In genomic region chr9:46184542-46184941, GRCm38 (mm10) we compare ENCODE assay signal across 18 mouse cellular contexts. TPM values are rescaled to one million over a fixed set of nuclear protein-coding genes. Genes with fewer than 3 reads are reported as not detected.
DNase-seq lines count a peak whose midpoint lies in the region; ATAC-seq and TF ChIP-seq lines count a peak whose summit lies in the region.
"Had no signal": no experiment of that assay in that cellular context is flagged by ENCODE, and none has a peak within 500 bp of the region (broad histone marks: within the 10 kb centered on the region; RNA-seq: fewer than 3 reads in every experiment).

No protein-coding gene starts in this region.

- 31% methylated on average over 5 of the region's 5 CpGs for WGBS in heart, adult 2 months
- 71% methylated on average over 5 of the region's 5 CpGs for WGBS in liver, adult 2 months
- WGBS in liver, embryonic 11.5 days: 71% methylated on average over 5 of the region's 5 CpGs
- 59% methylated on average over 5 of the region's 5 CpGs for WGBS in embryonic facial prominence, embryonic 14.5 days
- WGBS in limb, embryonic 14.5 days: 35% methylated on average over 5 of the region's 5 CpGs

- H3K36me3 ChIP-seq in heart, adult 2 months (ENCODE audit: control insufficient read depth, insufficient read depth, low read length): no peaks in the 10 kb centered on the region; the same call in 1 of the 2 replicates
- peaks cover 5% of the 10 kb centered on the region; the same call in 1 of the 2 replicates for H3K36me3 ChIP-seq in liver, adult 2 months (ENCODE audit: control insufficient read depth, insufficient read depth, low read length)
- no peaks in the 10 kb centered on the region for H3K36me3 ChIP-seq in liver, embryonic 11.5 days (ENCODE audit: control insufficient read depth, insufficient read depth, low read length)
- 0 out of 2 replicates have a peak, but pooled peaks cover 3% of the 10 kb centered on the region for H3K36me3 ChIP-seq in embryonic facial prominence, embryonic 14.5 days (ENCODE audit: control insufficient read depth, insufficient read depth, low read length)
- H3K36me3 ChIP-seq in limb, embryonic 14.5 days (ENCODE audit: control insufficient read depth, insufficient read depth, low read length): peaks cover 4% of the 10 kb centered on the region; the same call in 1 of the 2 replicates
- H3K36me3 ChIP-seq: forebrain, embryonic 15.5 days; neural tube, embryonic 13.5 days had no signal

- H3K79me2 ChIP-seq in heart, adult 2 months (replicated peaks; ENCODE audit: control insufficient read depth, insufficient read depth, low read length): no peaks in the 10 kb centered on the region
- H3K79me2 ChIP-seq in liver, adult 2 months (ENCODE audit: control insufficient read depth, insufficient read depth, low read length): peaks cover 4% of the 10 kb centered on the region; the same call in 1 of the 2 replicates

- H3K9me3 ChIP-seq in liver, embryonic 11.5 days (ENCODE audit: control insufficient read depth, low read length): no peaks in the 10 kb centered on the region
- no peaks in the 10 kb centered on the region for H3K9me3 ChIP-seq in embryonic facial prominence, embryonic 14.5 days (ENCODE audit: control insufficient read depth, low read length)
- no peaks in the 10 kb centered on the region for H3K9me3 ChIP-seq in limb, embryonic 14.5 days (ENCODE audit: control insufficient read depth, low read length)
- H3K9me3 ChIP-seq: forebrain, embryonic 15.5 days; neural tube, embryonic 13.5 days had no signal

- H3K4me3 ChIP-seq in heart, adult 2 months: no peak overlapping the region
- H3K4me3 ChIP-seq in liver, adult 2 months (ENCODE audit: insufficient read depth, low read depth, low read length): no peak overlapping the region
- no peak overlapping the region for H3K4me3 ChIP-seq in liver, embryonic 11.5 days (ENCODE audit: low read depth, low read length)
- H3K4me3 ChIP-seq in embryonic facial prominence, embryonic 14.5 days (ENCODE audit: low read depth, low read length): no peak overlapping the region
- H3K4me3 ChIP-seq in limb, embryonic 14.5 days (replicated peaks; ENCODE audit: low read length): no peak overlapping the region
- H3K4me3 ChIP-seq: forebrain, embryonic 15.5 days; neural tube, embryonic 13.5 days had no signal

- DNase-seq in heart, adult 2 months: no peak
- no peak for DNase-seq in heart, postnatal 10 days
- no peak for DNase-seq in liver, adult 2 months (ENCODE audit: extremely low read depth, low read depth, low spot score)
- DNase-seq in liver, embryonic 11.5 days (ENCODE audit: low spot score): no peak
- peak; percentile 14 for DNase-seq in embryonic facial prominence, embryonic 14.5 days (ENCODE audit: low spot score)
- no peak for DNase-seq in limb, embryonic 14.5 days (ENCODE audit: low spot score)
- DNase-seq in c-Kit-positive CD71-positive TER-119-positive erythroid progenitor cells, embryonic 14.5 days (ENCODE audit: low spot score): no peak
- no peak for DNase-seq in spleen, postnatal 36 days (ENCODE audit: low spot score in 2 of 2)
- DNase-seq: gastrocnemius, postnatal 36 days; left cerebral cortex, postnatal 4 days had no signal

- intact Hi-C loops in heart, adult 2 months (cut with DNase I): loop anchor here (2.0 kb wide), 1 partner anchor 172 kb away; the partner anchor contains the start of genes Pafah1b2 and Sik3
- intact Hi-C loops in heart, postnatal 10 days (cut with DNase I): loop anchor here (2.0 kb wide), 1 partner anchor 62 kb away; no protein-coding TSS in a partner anchor

- H3K27ac ChIP-seq in heart, adult 2 months: peak overlapping the region; percentile 36
- peak overlapping the region; percentile 49 for H3K27ac ChIP-seq in liver, adult 2 months (replicated peaks; ENCODE audit: insufficient read depth, low read depth, low read length)
- H3K27ac ChIP-seq in liver, embryonic 11.5 days (ENCODE audit: low read depth, low read length): no peak overlapping the region
- peak overlapping the region; percentile 10; the same call in 1 of the 2 replicates for H3K27ac ChIP-seq in embryonic facial prominence, embryonic 14.5 days (replicated peaks; ENCODE audit: low read depth, low read length)
- peak overlapping the region; percentile 6; the same call in 1 of the 2 replicates for H3K27ac ChIP-seq in limb, embryonic 14.5 days (replicated peaks; ENCODE audit: low read depth, low read length)
- H3K27ac ChIP-seq: forebrain, embryonic 15.5 days; hindbrain, postnatal 0 days; neural tube, embryonic 13.5 days had no signal

- H3K4me2 ChIP-seq in liver, embryonic 11.5 days: no peak overlapping the region
- no peak overlapping the region for H3K4me2 ChIP-seq in embryonic facial prominence, embryonic 14.5 days (ENCODE audit: low read depth, low read length)
- H3K4me2 ChIP-seq in limb, embryonic 14.5 days (replicated peaks; ENCODE audit: low read depth, low read length, severe bottlenecking): no peak overlapping the region
- H3K4me2 ChIP-seq: forebrain, embryonic 15.5 days; neural tube, embryonic 13.5 days had no signal

- TF ChIP-seq EP300 in heart, adult 2 months (IDR thresholded peaks at IDR 0.05; ENCODE audit: insufficient read depth, low read depth, low read length): no peak

- H3K27me3 ChIP-seq in heart, adult 2 months (ENCODE audit: control insufficient read depth, insufficient read depth, low read length): no peaks in the 10 kb centered on the region
- H3K27me3 ChIP-seq in liver, adult 2 months (ENCODE audit: control insufficient read depth, insufficient read depth, low read length): no peaks in the 10 kb centered on the region
- H3K27me3 ChIP-seq in liver, embryonic 11.5 days (replicated peaks; ENCODE audit: control insufficient read depth, insufficient read depth, low read length): no peaks in the 10 kb centered on the region
- H3K27me3 ChIP-seq in embryonic facial prominence, embryonic 14.5 days (replicated peaks; ENCODE audit: control insufficient read depth, insufficient read depth, low read length): no peaks in the 10 kb centered on the region
- no peaks in the 10 kb centered on the region for H3K27me3 ChIP-seq in limb, embryonic 14.5 days (ENCODE audit: control insufficient read depth, insufficient read depth, low read length)
- H3K27me3 ChIP-seq: forebrain, embryonic 15.5 days; neural tube, embryonic 13.5 days had no signal

- ATAC-seq in liver, embryonic 11.5 days (replicated peaks; ENCODE audit: low FRiP score): no peak
- no peak for ATAC-seq in embryonic facial prominence, embryonic 14.5 days (ENCODE audit: low read depth)
- ATAC-seq in limb, embryonic 14.5 days (ENCODE audit: low FRiP score, low read depth): no peak
- ATAC-seq: forebrain, embryonic 15.5 days; hindbrain, postnatal 0 days had no signal

- no peak for TF ChIP-seq CTCF in heart, adult 2 months (IDR thresholded peaks at IDR 0.05)
- no peak for TF ChIP-seq CTCF in liver, adult 2 months (IDR thresholded peaks at IDR 0.05; ENCODE audit: low read depth, low read length)

- TF ChIP-seq POLR2A in heart, adult 2 months (IDR thresholded peaks at IDR 0.05; ENCODE audit: insufficient read depth, low read depth, low read length): no peak
- TF ChIP-seq POLR2A in liver, adult 2 months (IDR thresholded peaks at IDR 0.05; ENCODE audit: extremely low read depth, insufficient read depth, low read length): no peak
- TF ChIP-seq POLR2A in limb, embryonic 14.5 days (IDR thresholded peaks at IDR 0.05; ENCODE audit: borderline replicate concordance, extremely low read depth, insufficient read depth, insufficient read length): no peak

- H3K4me1 ChIP-seq in heart, adult 2 months (ENCODE audit: control insufficient read depth, insufficient read depth, low read length): peaks cover 10% of the 10 kb centered on the region
- H3K4me1 ChIP-seq in liver, adult 2 months (ENCODE audit: control insufficient read depth, insufficient read depth, low read length): 0 out of 2 replicates have a peak, but pooled peaks cover 1% of the 10 kb centered on the region
- no peaks in the 10 kb centered on the region for H3K4me1 ChIP-seq in liver, embryonic 11.5 days (replicated peaks; ENCODE audit: control insufficient read depth, insufficient read depth, low read length)
- H3K4me1 ChIP-seq in embryonic facial prominence, embryonic 14.5 days (ENCODE audit: control insufficient read depth, insufficient read depth, low read length): no peaks in the 10 kb centered on the region
- H3K4me1 ChIP-seq in limb, embryonic 14.5 days (ENCODE audit: control insufficient read depth, insufficient read depth, low read length): no peaks in the 10 kb centered on the region

- H3K9ac ChIP-seq in heart, adult 2 months (ENCODE audit: low read depth, low read length): no peak overlapping the region
- no peak overlapping the region for H3K9ac ChIP-seq in liver, adult 2 months (ENCODE audit: low read depth, low read length)
- no peak overlapping the region for H3K9ac ChIP-seq in liver, embryonic 11.5 days (ENCODE audit: low read depth, low read length)
- no peak overlapping the region for H3K9ac ChIP-seq in embryonic facial prominence, embryonic 14.5 days (ENCODE audit: low read depth, low read length)
- H3K9ac ChIP-seq in limb, embryonic 14.5 days (ENCODE audit: low read depth, low read length, severe bottlenecking): no peak overlapping the region
- H3K9ac ChIP-seq: forebrain, embryonic 15.5 days; neural tube, embryonic 13.5 days had no signal

RNA-seq across cellular contexts. Expression of gene Apoa1, which starts 43.8 kb away (rescaled TPM):
- not detected for total RNA-seq in heart, adult 2 months (2021)
- polyA plus RNA-seq in heart, adult 2 months (2012; rRNA removed): 0.51 and 2.3 TPM in 2 replicates
- total RNA-seq in heart, postnatal 10 days (2021): under 1 TPM; 0.26 to 0.50 TPM
- total RNA-seq in liver, adult 2 months (2014; rRNA removed): 4,768 and 8,294 TPM in 2 replicates
- polyA plus RNA-seq in liver, adult 2 months (2012; rRNA removed): 7,598 and 8,406 TPM in 2 replicates
- 1,257 and 1,278 TPM in 2 replicates for polyA plus RNA-seq in liver, embryonic 11.5 days (2014; fragmentation: Nextera tagmentation; extraction: Ambion mirVana)
- polyA plus RNA-seq in embryonic facial prominence, embryonic 14.5 days (2014; fragmentation: Nextera tagmentation; extraction: Ambion mirVana): 0.71 and 1.0 TPM in 2 replicates
- 9.3 and 11.4 TPM in 2 replicates for polyA plus RNA-seq in limb, embryonic 14.5 days (2012; rRNA removed)
- polyA plus RNA-seq in limb, embryonic 14.5 days (2014; fragmentation: Nextera tagmentation; extraction: Ambion mirVana): 1.1 and 1.3 TPM in 2 replicates
- polyA plus RNA-seq: C2C12 had no signal

RNA-seq across cellular contexts. Expression of gene Apoc3, which starts 50.9 kb away (rescaled TPM):
- total RNA-seq in heart, adult 2 months (2021): not detected
- 1.4 and 3.3 TPM in 2 replicates for polyA plus RNA-seq in heart, adult 2 months (2012; rRNA removed)
- total RNA-seq in heart, postnatal 10 days (2021): not detected
- 2,319 and 2,365 TPM in 2 replicates for total RNA-seq in liver, adult 2 months (2014; rRNA removed)
- 8,710 and 9,739 TPM in 2 replicates for polyA plus RNA-seq in liver, adult 2 months (2012; rRNA removed)
- polyA plus RNA-seq in liver, embryonic 11.5 days (2014; fragmentation: Nextera tagmentation; extraction: Ambion mirVana): 1.4 and 4.2 TPM in 2 replicates
- polyA plus RNA-seq in embryonic facial prominence, embryonic 14.5 days (2014; fragmentation: Nextera tagmentation; extraction: Ambion mirVana): not detected in 2 replicates
- polyA plus RNA-seq in limb, embryonic 14.5 days (2012; rRNA removed): not detected in 2 replicates
- not detected in 2 replicates for polyA plus RNA-seq in limb, embryonic 14.5 days (2014; fragmentation: Nextera tagmentation; extraction: Ambion mirVana)
- total RNA-seq: hindbrain, postnatal 0 days; layer of hippocampus, postnatal 14 days; left cerebral cortex, postnatal 4 days; MEL had no signal
- polyA plus RNA-seq: C2C12; embryonic facial prominence, embryonic 11.5 days; forebrain, embryonic 15.5 days; hindbrain, postnatal 0 days; midbrain, embryonic 14.5 days; neural tube, embryonic 13.5 days had no signal

RNA-seq across cellular contexts. Expression of gene Apoa4, which starts 56.0 kb away (rescaled TPM):
- not detected for total RNA-seq in heart, adult 2 months (2021)
- polyA plus RNA-seq in heart, adult 2 months (2012; rRNA removed): 0.09 and 0.10 TPM in 2 replicates
- not detected for total RNA-seq in heart, postnatal 10 days (2021)
- total RNA-seq in liver, adult 2 months (2014; rRNA removed): 187 and 323 TPM in 2 replicates
- 177 and 239 TPM in 2 replicates for polyA plus RNA-seq in liver, adult 2 months (2012; rRNA removed)
- not detected in 2 replicates for polyA plus RNA-seq in liver, embryonic 11.5 days (2014; fragmentation: Nextera tagmentation; extraction: Ambion mirVana)
- polyA plus RNA-seq in embryonic facial prominence, embryonic 14.5 days (2014; fragmentation: Nextera tagmentation; extraction: Ambion mirVana): 0.13 TPM in 1 of 2 replicates, not detected in the other
- 1.4 and 2.8 TPM in 2 replicates for polyA plus RNA-seq in limb, embryonic 14.5 days (2012; rRNA removed)
- not detected in 2 replicates for polyA plus RNA-seq in limb, embryonic 14.5 days (2014; fragmentation: Nextera tagmentation; extraction: Ambion mirVana)
- total RNA-seq: gastrocnemius, postnatal 36 days; hindbrain, postnatal 0 days; layer of hippocampus, postnatal 14 days; left cerebral cortex, postnatal 4 days; MEL had no signal
- polyA plus RNA-seq: C2C12; embryonic facial prominence, embryonic 11.5 days; forebrain, embryonic 15.5 days; hindbrain, postnatal 0 days; midbrain, embryonic 14.5 days had no signal

Comparison
In these comparisons a context has a peak if more than half of its experiments do, and no peak if none do; other contexts are left out.
1. RNA of gene Apoc3, which starts 50.9 kb away (polyA plus RNA-seq): 8,710 to 9,739 TPM in liver, adult 2 months; 1.4 to 4.2 TPM in liver, embryonic 11.5 days, 1.4 to 3.3 TPM in heart, adult 2 months, not detected in limb, embryonic 14.5 days and not detected in embryonic facial prominence, embryonic 14.5 days; every median in the first group is over 1,000 times any median in the second.
2. RNA of gene Apoa4, which starts 56.0 kb away (polyA plus RNA-seq): 177 to 239 TPM in liver, adult 2 months; 1.4 to 2.8 TPM in limb, embryonic 14.5 days, 0.13 TPM in embryonic facial prominence, embryonic 14.5 days, 0.09 to 0.10 TPM in heart, adult 2 months and not detected in liver, embryonic 11.5 days; every median in the first group is over 10 times any median in the second.
3. RNA of gene Apoa1, which starts 43.8 kb away (polyA plus RNA-seq): 7,598 to 8,406 TPM in liver, adult 2 months and 1,257 to 1,278 TPM in liver, embryonic 11.5 days; 1.1 to 11.4 TPM in limb, embryonic 14.5 days, 0.71 to 1.0 TPM in embryonic facial prominence, embryonic 14.5 days and 0.51 to 2.3 TPM in heart, adult 2 months; every median in the first group is over 100 times any median in the second.